Mouse (Mus musculus) liver, embryonic 14.5 days (tissue): ENCODE measurements around the gene Dap.

Experiments used
- CTCF ChIP-seq: IDR thresholded peaks from 2 replicates; pipeline ENCODE4 v1.5.1; 2016; ENCODE audit warnings: antibody characterized with exemption, low read depth, control low read depth
- EP300 ChIP-seq: IDR thresholded peaks from 2 replicates; pipeline ENCODE4 v1.6.1; 2016; ENCODE audit warnings: antibody characterized with exemption, low read depth

GRCm38 (mm10) chr15:31223596-31224134, 449 bp upstream of the Dap start:
- TF ChIP-seq EP300 (no peak), CTCF (no peak)
